Mouse (Mus musculus): Measurements from ENCODE around the gene Lrrc8a.
A peak's percentile ranks its signal among the peaks of the same experiment; 100 is the strongest.

The Lrrc8a gene

GRCm38 (mm10) chr2:30205629-30206357 lies 31.7 kb upstream of the Lrrc8a start, which contains the start of gene Kyat1:
TSS of gene Kyat1 (minus strand) at chr2:30205847.
- H3K4me3 ChIP-seq (replicated peaks; ENCODE audit: low read length): peak within 1 kb of the TSS; percentile 93
- H3K36me3 ChIP-seq (ENCODE audit: insufficient read depth, low read length): no peaks in the 10 kb centered on the region
- H3K27me3 ChIP-seq (ENCODE audit: insufficient read depth, low read length): peaks cover 8% of the 10 kb centered on the region; the same call in 1 of the 2 replicates
- TF ChIP-seq NANOG (IDR thresholded peaks at IDR 0.05; ENCODE audit: borderline replicate concordance, low read length) (no peak), POU5F1 (IDR thresholded peaks at IDR 0.05; ENCODE audit: borderline replicate concordance, low read length) (no peak)
- H3K9me3 ChIP-seq (ENCODE audit: low read length): no peaks in the 10 kb centered on the region
- peaks cover 31% of the 10 kb centered on the region for H3K4me1 ChIP-seq (replicated peaks; ENCODE audit: low read depth, low read length)

- peaks cover 39% of the 10 kb centered on the region for H3K4me1 ChIP-seq (replicated peaks; ENCODE audit: low read depth, low read length)
- TF ChIP-seq CTCF (conservative IDR thresholded peaks at IDR 0.05; ENCODE audit: low read length) (no peak), POU5F1 (IDR thresholded peaks at IDR 0.05; ENCODE audit: borderline replicate concordance, low read length) (no peak), NANOG (IDR thresholded peaks at IDR 0.05; ENCODE audit: borderline replicate concordance, low read length) (no peak)
Observed at GRCm38 (mm10) chr2:30207401-30207800, 30.1 kb upstream of the Lrrc8a start.

GRCm38 (mm10) chr2:30207886-30208285 lies 29.6 kb upstream of the Lrrc8a start:
- peaks cover 8% of the 10 kb centered on the region; the same call in 1 of the 2 replicates for H3K27me3 ChIP-seq (ENCODE audit: insufficient read depth, low read length)

More at GRCm38 (mm10) chr2:30207401-30207800, 30.1 kb upstream of the Lrrc8a start:
- peaks cover 8% of the 10 kb centered on the region; the same call in 1 of the 2 replicates for H3K27me3 ChIP-seq (ENCODE audit: insufficient read depth, low read length)
- H3K36me3 ChIP-seq (ENCODE audit: insufficient read depth, low read length): no peaks in the 10 kb centered on the region
- H3K9me3 ChIP-seq (ENCODE audit: low read length): no peaks in the 10 kb centered on the region
- H3K4me3 ChIP-seq (replicated peaks; ENCODE audit: low read length): no peak overlapping the region

GRCm38 (mm10) chr2:30211408-30212168 lies 25.9 kb upstream of the Lrrc8a start:
- Histone ChIP-seq H3K4me3 (replicated peaks; ENCODE audit: low read length) (no peak overlapping the region), H3K36me3 (ENCODE audit: insufficient read depth, low read length) (no peaks in the 10 kb centered on the region), H3K9me3 (ENCODE audit: low read length) (peaks cover 37% of the 10 kb centered on the region), H3K27me3 (ENCODE audit: insufficient read depth, low read length) (peaks cover 5% of the 10 kb centered on the region; the same call in 1 of the 2 replicates), H3K4me1 (replicated peaks; ENCODE audit: low read depth, low read length) (peaks cover 18% of the 10 kb centered on the region)
- TF ChIP-seq NANOG (IDR thresholded peaks at IDR 0.05; ENCODE audit: borderline replicate concordance, low read length) (no peak), CTCF (conservative IDR thresholded peaks at IDR 0.05; ENCODE audit: low read length) (no peak), POU5F1 (IDR thresholded peaks at IDR 0.05; ENCODE audit: borderline replicate concordance, low read length) (no peak)

More at GRCm38 (mm10) chr2:30207886-30208285, 29.6 kb upstream of the Lrrc8a start:
- Histone ChIP-seq H3K4me1 (replicated peaks; ENCODE audit: low read depth, low read length) (peaks cover 39% of the 10 kb centered on the region), H3K36me3 (ENCODE audit: insufficient read depth, low read length) (no peaks in the 10 kb centered on the region), H3K9me3 (ENCODE audit: low read length) (peaks cover 2% of the 10 kb centered on the region; the same call in 1 of the 2 replicates), H3K4me3 (replicated peaks; ENCODE audit: low read length) (no peak overlapping the region)
- TF ChIP-seq POU5F1 (IDR thresholded peaks at IDR 0.05; ENCODE audit: borderline replicate concordance, low read length): no peak
- TF ChIP-seq CTCF (conservative IDR thresholded peaks at IDR 0.05; ENCODE audit: low read length): no peak
- no peak for TF ChIP-seq NANOG (IDR thresholded peaks at IDR 0.05; ENCODE audit: borderline replicate concordance, low read length)

- peaks cover 43% of the 10 kb centered on the region for H3K9me3 ChIP-seq (ENCODE audit: low read length)
- no peaks in the 10 kb centered on the region for H3K36me3 ChIP-seq (ENCODE audit: insufficient read depth, low read length)
- H3K4me1 ChIP-seq (replicated peaks; ENCODE audit: low read depth, low read length): peaks cover 16% of the 10 kb centered on the region
- TF ChIP-seq POU5F1 (IDR thresholded peaks at IDR 0.05; ENCODE audit: borderline replicate concordance, low read length): no peak
- TF ChIP-seq NANOG (IDR thresholded peaks at IDR 0.05; ENCODE audit: borderline replicate concordance, low read length): no peak
- TF ChIP-seq CTCF (conservative IDR thresholded peaks at IDR 0.05; ENCODE audit: low read length): no peak
- H3K27me3 ChIP-seq (ENCODE audit: insufficient read depth, low read length): no peaks in the 10 kb centered on the region
- H3K4me3 ChIP-seq (replicated peaks; ENCODE audit: low read length): no peak overlapping the region
Observed at GRCm38 (mm10) chr2:30212169-30212545, 25.4 kb upstream of the Lrrc8a start.

GRCm38 (mm10) chr2:30212951-30213350 lies 24.6 kb upstream of the Lrrc8a start:
- H3K4me3 ChIP-seq (replicated peaks; ENCODE audit: low read length): no peak overlapping the region
- peaks cover 51% of the 10 kb centered on the region for H3K9me3 ChIP-seq (ENCODE audit: low read length)
- H3K27me3 ChIP-seq (ENCODE audit: insufficient read depth, low read length): no peaks in the 10 kb centered on the region
- no peaks in the 10 kb centered on the region for H3K36me3 ChIP-seq (ENCODE audit: insufficient read depth, low read length)
- no peak for TF ChIP-seq POU5F1 (IDR thresholded peaks at IDR 0.05; ENCODE audit: borderline replicate concordance, low read length)
- no peak for TF ChIP-seq NANOG (IDR thresholded peaks at IDR 0.05; ENCODE audit: borderline replicate concordance, low read length)
- no peak for TF ChIP-seq CTCF (conservative IDR thresholded peaks at IDR 0.05; ENCODE audit: low read length)
- H3K4me1 ChIP-seq (replicated peaks; ENCODE audit: low read depth, low read length): peaks cover 16% of the 10 kb centered on the region

- no peaks in the 10 kb centered on the region for H3K27me3 ChIP-seq (ENCODE audit: insufficient read depth, low read length)
- TF ChIP-seq NANOG (IDR thresholded peaks at IDR 0.05; ENCODE audit: borderline replicate concordance, low read length): no peak
- TF ChIP-seq CTCF (conservative IDR thresholded peaks at IDR 0.05; ENCODE audit: low read length): no peak
- no peak for TF ChIP-seq POU5F1 (IDR thresholded peaks at IDR 0.05; ENCODE audit: borderline replicate concordance, low read length)
- H3K4me3 ChIP-seq (replicated peaks; ENCODE audit: low read length): no peak overlapping the region
- no peaks in the 10 kb centered on the region for H3K36me3 ChIP-seq (ENCODE audit: insufficient read depth, low read length)
- H3K9me3 ChIP-seq (ENCODE audit: low read length): peaks cover 55% of the 10 kb centered on the region
- H3K4me1 ChIP-seq (replicated peaks; ENCODE audit: low read depth, low read length): peaks cover 16% of the 10 kb centered on the region
Observed at GRCm38 (mm10) chr2:30214745-30215144, 22.8 kb upstream of the Lrrc8a start.

- Histone ChIP-seq H3K27me3 (ENCODE audit: insufficient read depth, low read length) (no peaks in the 10 kb centered on the region), H3K9me3 (ENCODE audit: low read length) (peaks cover 55% of the 10 kb centered on the region), H3K36me3 (ENCODE audit: insufficient read depth, low read length) (no peaks in the 10 kb centered on the region), H3K4me3 (replicated peaks; ENCODE audit: low read length) (no peak overlapping the region), H3K4me1 (replicated peaks; ENCODE audit: low read depth, low read length) (peaks cover 12% of the 10 kb centered on the region)
- TF ChIP-seq NANOG (IDR thresholded peaks at IDR 0.05; ENCODE audit: borderline replicate concordance, low read length): no peak
Observed at GRCm38 (mm10) chr2:30215493-30215892, 22.0 kb upstream of the Lrrc8a start.

All from E14TG2a.4 (cell line).